Mouse (Mus musculus) embryonic fibroblast, embryonic 13.5 days (primary cell): Measurements from ENCODE around the gene Lpar1. TPM values are rescaled to one million over a fixed set of nuclear protein-coding genes. Genes with fewer than 3 reads are reported as not detected.
A peak's percentile ranks its signal among the peaks of the same experiment; 100 is the strongest.

Experiments used
- H3K27ac ChIP-seq: 2 replicates; pipeline ENCODE4 v1.5.1; 2012; ENCODE audit warnings: low read length, control low read depth, inconsistent platforms; ENCODE audit not compliant: insufficient read depth
- H3K4me1 ChIP-seq: 2 replicates; pipeline ENCODE4 v1.6.1; 2011; ENCODE audit warnings: low read length; ENCODE audit not compliant: control insufficient read depth, insufficient read depth
- H3K4me3 ChIP-seq: 2 replicates; pipeline ENCODE4 v1.5.1; 2011; ENCODE audit warnings: mild to moderate bottlenecking, control low read depth, low read length; ENCODE audit not compliant: insufficient read depth
- CTCF ChIP-seq: IDR thresholded peaks from 2 replicates; pipeline ENCODE4 v1.5.1; 2011; ENCODE audit warnings: mild to moderate bottlenecking, control low read depth, low read length, moderate library complexity, borderline replicate concordance; ENCODE audit not compliant: insufficient read depth
- POLR2A ChIP-seq: IDR thresholded peaks from 2 replicates; pipeline ENCODE4 v1.6.1; 2011; ENCODE audit warnings: low read depth, mild to moderate bottlenecking, control low read depth, low read length, moderate library complexity
- polyA plus RNA-seq: library from polyadenylated mRNA; stranded (reverse); fragments of >200 nt; gene quantifications from 2 replicates; pipeline ENCODE4 v1.2.4, GENCODE M21; 2011; ENCODE audit warnings: low read depth; ENCODE audit not compliant: missing spikeins, insufficient read length

Gene Lpar1
- polyA plus RNA-seq, 1 experiment = 67.1 TPM

DNA sequence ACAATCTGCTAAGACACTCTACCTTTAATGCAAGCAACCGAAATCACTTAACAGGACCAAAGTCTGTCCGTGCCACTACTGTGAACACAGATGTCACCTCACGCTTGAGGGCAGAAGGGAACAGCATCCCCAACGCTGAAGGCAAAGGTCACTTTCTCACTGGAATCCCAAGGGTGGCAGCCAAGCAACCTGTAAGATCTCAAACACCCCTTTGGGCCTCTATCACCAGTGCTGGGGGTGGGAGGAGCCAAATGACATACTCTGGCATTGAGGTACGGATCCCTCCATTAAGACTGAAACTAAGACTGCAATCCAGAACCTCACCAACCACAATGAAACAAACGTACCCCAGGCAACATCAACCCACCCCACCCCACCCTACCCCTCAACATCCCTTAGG is 55.0 kb downstream of the Lpar1 start:
- H3K4me3 ChIP-seq = no peak overlapping the region
- TF ChIP-seq CTCF (no peak), POLR2A (no peak)
- H3K4me1 ChIP-seq = peaks cover 10% of the 10 kb centered on the region
- H3K27ac ChIP-seq = no peak overlapping the region

DNA sequence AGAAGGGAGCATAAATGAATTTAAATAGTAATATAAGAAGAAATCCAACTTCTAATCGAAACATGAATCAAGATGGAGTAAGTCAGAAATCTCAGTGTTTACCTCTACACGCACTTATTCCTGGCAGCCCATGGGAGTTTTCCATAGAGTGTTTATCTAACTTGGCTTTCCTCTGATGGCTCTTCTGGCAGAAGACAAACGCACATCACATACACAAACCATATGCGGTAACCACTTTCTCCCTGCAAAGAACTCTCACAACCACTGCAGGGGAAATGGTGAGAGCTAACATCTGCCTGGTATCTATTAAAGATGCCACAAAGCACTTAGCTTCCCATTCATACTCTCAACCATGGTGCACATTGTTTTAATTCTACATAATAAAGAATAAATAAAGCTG is 56.4 kb downstream of the Lpar1 start:
- Histone ChIP-seq H3K4me3 (no peak overlapping the region), H3K27ac (no peak overlapping the region), H3K4me1 (peaks cover 10% of the 10 kb centered on the region)
- TF ChIP-seq POLR2A (no peak), CTCF (no peak)

DNA sequence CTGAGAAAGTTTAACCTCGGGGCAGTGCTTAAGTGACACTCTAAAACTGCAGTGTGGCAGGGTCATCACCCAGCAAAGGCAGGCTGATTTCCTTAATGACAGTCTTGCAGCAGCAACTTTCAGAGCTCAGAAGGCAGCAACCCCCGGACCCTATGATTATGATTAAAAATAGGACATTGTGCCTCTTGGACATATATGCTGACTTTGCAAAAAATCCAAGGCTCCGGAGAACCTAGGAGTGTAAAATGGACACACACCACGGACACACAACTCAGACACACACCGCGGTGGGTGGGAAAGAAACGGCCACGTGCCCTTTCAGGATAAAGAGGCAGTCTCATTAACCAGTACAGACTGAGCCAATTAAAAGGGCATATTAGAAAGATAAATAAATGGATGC is 57.0 kb downstream of the Lpar1 start:
- Histone ChIP-seq H3K4me3 (no peak overlapping the region), H3K27ac (no peak overlapping the region), H3K4me1 (peaks cover 10% of the 10 kb centered on the region)
- TF ChIP-seq POLR2A (no peak), CTCF (no peak)

DNA sequence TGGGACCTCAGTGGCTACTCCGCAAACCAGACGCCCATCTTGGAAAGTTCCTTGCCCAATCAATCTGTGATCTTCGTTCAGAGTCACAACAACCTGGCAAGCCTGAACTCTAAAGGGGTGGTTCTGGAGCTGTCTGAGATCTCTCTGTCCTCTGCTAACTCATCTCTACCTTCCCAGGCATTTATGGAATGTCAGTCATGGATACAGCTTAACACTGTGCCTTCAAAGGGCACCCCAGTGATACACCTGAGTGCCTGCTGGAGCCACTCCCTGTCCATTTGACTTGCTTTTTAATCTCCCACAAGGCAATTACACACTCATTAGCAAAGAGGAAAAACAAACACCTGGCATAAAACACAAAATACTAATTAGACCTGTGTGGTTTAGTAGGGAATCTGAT is 62.0 kb downstream of the Lpar1 start:
- TF ChIP-seq POLR2A = no peak
- no peak for TF ChIP-seq CTCF
- Histone ChIP-seq H3K27ac (no peak overlapping the region), H3K4me3 (no peak overlapping the region), H3K4me1 (no peaks in the 10 kb centered on the region)

DNA sequence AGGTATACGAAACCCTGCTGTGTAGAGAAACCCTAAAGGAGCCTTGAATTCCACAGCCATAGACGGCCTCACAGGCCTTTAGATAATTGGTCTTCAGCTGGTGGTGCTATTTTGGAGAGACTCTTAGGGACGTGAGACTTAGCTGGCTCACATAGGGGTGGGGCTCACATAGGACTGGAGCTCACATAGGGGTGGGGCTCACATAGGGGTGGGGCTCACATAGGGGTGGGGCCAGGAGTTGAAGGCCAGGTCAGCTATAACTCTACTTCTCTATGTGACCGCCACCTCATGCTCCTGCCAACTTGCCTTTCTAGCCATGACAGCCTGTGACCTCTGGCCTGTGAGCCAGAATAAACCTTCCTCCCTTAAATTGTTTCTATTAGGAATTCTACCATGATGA is 63.3 kb downstream of the Lpar1 start:
- Histone ChIP-seq H3K4me3 (no peak overlapping the region), H3K27ac (no peak overlapping the region), H3K4me1 (no peaks in the 10 kb centered on the region)
- TF ChIP-seq CTCF (no peak), POLR2A (no peak)

DNA sequence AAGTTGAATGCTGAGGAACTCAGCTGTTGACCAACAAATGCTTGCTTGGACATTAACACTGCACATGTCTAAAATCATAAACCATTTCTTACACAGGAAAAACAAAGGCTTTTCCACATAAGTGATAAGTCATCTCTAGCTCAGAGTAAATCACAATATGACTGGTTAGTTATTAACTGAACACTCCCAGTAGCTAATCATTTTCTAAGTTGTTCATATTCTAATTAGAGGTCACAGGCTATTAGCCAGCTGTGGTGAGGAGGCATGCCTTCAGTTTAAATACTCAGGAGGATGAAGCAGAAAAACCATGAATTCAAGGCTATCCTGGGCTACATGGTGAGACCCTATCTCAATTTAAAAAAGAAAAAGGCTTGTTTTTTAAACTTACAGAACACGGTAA is 75.1 kb downstream of the Lpar1 start:
- Histone ChIP-seq H3K4me3 (no peak overlapping the region), H3K27ac (no peak overlapping the region)
- TF ChIP-seq POLR2A (no peak), CTCF (no peak)

DNA sequence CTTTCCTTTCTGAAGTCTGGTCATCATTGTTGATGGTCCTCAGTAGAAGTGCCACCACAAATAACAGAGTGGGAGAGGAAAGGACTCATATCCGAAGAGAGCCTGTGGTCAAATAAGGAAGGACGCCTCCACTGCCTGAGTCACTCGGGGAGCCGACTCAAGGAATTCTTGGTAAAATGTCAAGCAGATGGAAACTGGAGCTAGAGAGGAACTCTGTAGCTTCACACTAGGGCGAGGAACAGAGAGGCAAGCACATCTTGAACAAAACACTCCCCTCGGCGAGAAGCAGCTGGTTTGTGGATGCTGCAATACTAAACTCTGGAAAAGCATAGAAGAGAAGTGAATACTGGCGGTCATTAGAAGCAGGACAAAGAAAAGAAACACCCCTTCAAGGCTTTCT is 76.0 kb downstream of the Lpar1 start:
- H3K4me3 ChIP-seq = no peak overlapping the region
- H3K27ac ChIP-seq = peak overlapping the region; percentile 66
- no peaks in the 10 kb centered on the region for H3K4me1 ChIP-seq
- no peak for TF ChIP-seq POLR2A
- no peak for TF ChIP-seq CTCF

More for the DNA sequence above, 75.1 kb downstream of the Lpar1 start:
- H3K4me1 ChIP-seq = no peaks in the 10 kb centered on the region

DNA sequence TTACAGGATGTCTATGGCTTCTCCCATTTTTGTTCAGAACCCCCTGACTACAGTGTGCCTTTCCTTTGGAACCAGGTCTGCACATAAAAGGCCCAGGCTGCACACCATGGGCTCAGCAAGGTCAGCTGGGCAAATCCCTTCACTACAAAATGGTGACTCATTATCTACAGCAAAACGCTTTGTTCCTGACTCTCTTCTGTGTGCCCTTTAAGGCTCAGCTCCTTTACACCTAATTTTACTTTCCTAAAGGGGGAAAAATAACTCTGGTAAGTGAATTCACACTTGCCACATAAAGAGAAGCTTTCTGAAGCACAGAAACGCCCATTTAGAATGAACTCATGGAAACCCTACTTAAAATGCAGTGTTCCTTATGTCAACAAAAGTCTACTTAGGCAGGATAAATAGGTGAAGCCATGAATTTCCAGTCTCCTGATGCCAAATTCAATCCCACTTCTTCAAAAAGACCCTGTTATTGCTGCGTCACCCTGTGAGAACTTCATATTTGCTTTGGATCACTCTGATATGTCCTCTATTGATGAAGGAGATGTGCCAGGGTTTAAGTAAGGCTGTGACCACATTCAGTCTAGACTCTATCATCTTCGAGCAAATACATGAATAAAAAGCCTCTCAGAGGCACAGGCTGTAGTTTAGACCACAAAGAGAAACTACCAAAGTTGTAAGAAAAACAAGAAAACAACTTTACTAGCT is 82.3 kb downstream of the Lpar1 start:
- peaks cover 10% of the 10 kb centered on the region for H3K4me1 ChIP-seq
- TF ChIP-seq CTCF (no peak), POLR2A (no peak)
- peak overlapping the region; percentile 53 for H3K27ac ChIP-seq
- H3K4me3 ChIP-seq = no peak overlapping the region

DNA sequence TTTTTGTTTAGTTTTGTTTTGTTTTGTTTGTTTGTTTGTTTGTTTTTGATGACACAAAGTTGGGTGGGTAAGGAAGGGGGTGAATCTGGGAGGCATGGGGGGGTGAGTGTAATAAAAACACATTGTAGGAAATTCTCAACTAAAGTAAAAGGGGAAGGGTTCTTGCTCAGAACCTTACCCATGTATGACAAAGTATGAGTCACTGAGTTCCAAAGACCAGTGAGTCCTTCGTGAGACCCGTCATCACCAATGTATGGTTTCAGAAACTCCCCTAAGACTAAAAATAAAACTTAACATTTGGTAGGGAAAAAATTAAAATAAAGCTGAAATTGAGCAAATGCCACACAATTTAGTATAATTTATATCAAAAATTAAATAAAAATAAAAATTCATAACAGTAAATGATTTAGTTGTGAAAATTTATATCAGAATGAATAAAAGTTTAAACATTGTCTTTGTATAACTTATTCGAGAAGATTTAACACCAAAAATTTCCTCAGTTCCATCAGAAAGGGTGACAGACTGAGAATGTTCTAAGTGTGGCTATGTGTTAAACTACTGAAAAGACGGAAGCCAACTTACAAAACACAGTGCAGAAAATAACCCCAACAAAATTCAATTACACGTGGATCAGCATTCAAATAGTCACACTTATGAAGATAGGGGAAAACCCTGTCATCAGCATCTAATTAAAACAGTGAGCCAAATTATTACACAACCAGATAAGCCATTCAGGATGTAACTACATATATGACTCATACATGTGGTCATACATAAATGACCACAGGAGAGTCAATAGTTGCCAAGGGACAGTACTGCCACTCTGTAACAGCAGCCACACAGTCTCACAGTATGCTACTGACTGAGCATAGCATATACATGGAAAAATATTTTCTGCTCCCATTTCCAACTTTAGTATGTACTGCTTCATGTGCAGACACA is 83.8 kb downstream of the Lpar1 start:
- Histone ChIP-seq H3K4me3 (no peak overlapping the region), H3K27ac (peak overlapping the region; percentile 84), H3K4me1 (peaks cover 10% of the 10 kb centered on the region)
- no peak for TF ChIP-seq POLR2A
- no peak for TF ChIP-seq CTCF

DNA sequence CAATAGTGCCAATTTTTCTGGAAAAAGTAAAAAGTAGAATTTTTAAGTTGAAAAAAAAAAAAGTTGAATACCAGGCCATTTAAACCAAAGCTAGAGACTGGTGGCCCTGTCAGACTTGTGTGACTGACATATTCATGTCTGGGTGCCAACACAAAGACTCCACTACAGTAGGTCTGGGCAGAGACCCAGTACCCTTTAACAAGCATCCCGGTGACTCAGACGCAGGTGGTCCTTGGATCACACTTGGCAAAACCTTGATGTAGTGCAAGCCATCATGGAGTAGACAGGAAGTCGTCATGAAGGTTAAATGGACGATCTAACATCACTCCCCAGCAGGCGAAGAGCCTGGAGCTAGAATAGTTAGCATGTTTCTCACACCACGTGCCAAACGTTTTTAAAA is 84.7 kb downstream of the Lpar1 start:
- no peak overlapping the region for H3K4me3 ChIP-seq
- peak overlapping the region; percentile 84 for H3K27ac ChIP-seq
- H3K4me1 ChIP-seq = peaks cover 10% of the 10 kb centered on the region
- TF ChIP-seq POLR2A = no peak
- TF ChIP-seq CTCF = no peak
